Mouse (Mus musculus) C2C12 (cell line): ENCODE measurements around the gene Slc12a5.

Experiments
- CEBPB ChIP-seq: IDR thresholded peaks from one replicate; pipeline ENCODE4 v1.6.1; 2011; ENCODE audit warnings: low read depth, mild to moderate bottlenecking, control low read depth, moderate library complexity
- CTCF ChIP-seq: IDR thresholded peaks from one replicate; pipeline ENCODE4 v1.5.1; 2011; ENCODE audit not compliant: control insufficient read depth, insufficient read depth, insufficient read length
- FOSL1 ChIP-seq: IDR thresholded peaks from one replicate; pipeline ENCODE4 v1.8.0; 2011; ENCODE audit warnings: mild to moderate bottlenecking, low read length; ENCODE audit not compliant: poor library complexity, insufficient read depth, severe bottlenecking
- MAX ChIP-seq: IDR thresholded peaks from one replicate; pipeline ENCODE4 v1.6.1; 2011; ENCODE audit warnings: mild to moderate bottlenecking, control low read depth
- MYOG ChIP-seq: IDR thresholded peaks from one replicate; pipeline ENCODE4 v1.6.1; 2011; ENCODE audit not compliant: control insufficient read depth, insufficient read length; ENCODE audit errors: extremely low read depth
- USF1 ChIP-seq: IDR thresholded peaks from one replicate; pipeline ENCODE4 v1.6.1; 2011; ENCODE audit warnings: low read depth, mild to moderate bottlenecking, control low read depth, moderate library complexity

DNA sequence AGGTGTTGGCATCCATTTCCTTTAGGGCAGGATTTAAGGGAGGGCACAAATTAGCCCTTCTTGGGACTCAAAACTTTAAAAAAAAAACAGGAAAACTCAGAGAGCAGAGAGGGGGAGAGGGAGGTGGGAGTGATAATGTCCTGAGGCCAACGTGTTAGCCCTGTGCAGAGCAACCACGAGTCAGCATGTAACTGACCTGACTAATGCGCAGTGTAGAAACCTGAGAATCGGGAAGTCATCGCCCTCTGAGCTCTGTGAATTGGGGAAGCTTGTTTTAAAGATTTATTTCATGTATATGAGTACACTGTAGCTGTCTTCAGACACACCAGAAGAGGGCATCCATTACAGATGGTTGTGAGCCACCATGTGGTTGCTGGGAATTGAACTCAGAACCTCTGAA is 43.8 kb upstream of the Slc12a5 start:
- TF ChIP-seq USF1 (no peak), CTCF (no peak), MYOG (no peak), MAX (no peak), CEBPB (no peak), FOSL1 (no peak)
